Mouse (Mus musculus) B cell, adult 67 days (primary cell): Measurements from ENCODE around the gene Aars. TPM values are rescaled to one million over a fixed set of nuclear protein-coding genes. Genes with fewer than 3 reads are reported as not detected.

Source experiments
- total RNA-seq, 2 experiments: library from RNA; stranded (reverse); gene quantifications; 4 replicates each; pipeline ENCODE4 v1.2.4; 2023

Gene Aars
- 10 to 100 TPM; 43.0 to 45.0 TPM for total RNA-seq

GRCm38 (mm10) chr8:111032916-111033315 lies at the start of gene Aars:
TSS of gene Aars (plus strand) at chr8:111033144.

GRCm38 (mm10) chr8:110997547-110998531 lies 35.1 kb upstream of the Aars start, which contains the start of gene Ddx19a:
TSS of gene Ddx19a (minus strand) at chr8:110997800.

GRCm38 (mm10) chr8:111031572-111031971 lies 1.4 kb upstream of the Aars start, which contains the start of gene Ddx19b:
TSS of gene Ddx19b (minus strand) at chr8:111031751.

GRCm38 (mm10) chr8:111056158-111056663 lies 23.3 kb downstream of the Aars start, which contains the start of gene Exosc6:
TSS of gene Exosc6 (plus strand) at chr8:111056339.

GRCm38 (mm10) chr8:111092326-111092725 lies 59.4 kb downstream of the Aars start, which contains the start of gene Clec18a:
TSS of gene Clec18a (minus strand) at chr8:111092426.

GRCm38 (mm10) chr8:111093865-111094718 lies 61.1 kb downstream of the Aars start, which contains the start of gene Pdpr:
TSS of gene Pdpr (plus strand) at chr8:111094630.

Other genes starting within 250 kb of the Aars start
- gene Il34, start 227.2 kb upstream of the Aars start, total RNA-seq: not detected
- 10 to 100 TPM; 64.7 to 78.0 TPM for gene Cog4, start 186.5 kb upstream of the Aars start, total RNA-seq
- gene Sf3b3, start 186.4 kb upstream of the Aars start, total RNA-seq: 100 to 1,000 TPM; 173 to 186 TPM
- 10 to 100 TPM; 15.6 to 22.1 TPM for gene Fuk, start 130.7 kb upstream of the Aars start, total RNA-seq
- gene St3gal2, start 113.2 kb upstream of the Aars start, total RNA-seq: 10 to 100 TPM; 27.4 to 30.4 TPM
- 10 to 100 TPM; 69.4 to 71.6 TPM for gene Ddx19a, start 35.3 kb upstream of the Aars start, total RNA-seq
- 10 to 100 TPM; 18.1 to 20.5 TPM for gene Ddx19b, start 1.4 kb upstream of the Aars start, total RNA-seq
- 10 to 100 TPM in 1 of 2 experiments, 1 to 10 TPM in 1; 8.7 to 11.4 TPM for gene Exosc6, start 23.2 kb downstream of the Aars start, total RNA-seq
- gene Clec18a, start 59.3 kb downstream of the Aars start, total RNA-seq: not detected
- 10 to 100 TPM; 26.8 to 27.1 TPM for gene Pdpr, start 61.5 kb downstream of the Aars start, total RNA-seq
- 10 to 100 TPM; 78.1 to 84.4 TPM for gene Glg1, start 226.1 kb downstream of the Aars start, total RNA-seq